Mouse (Mus musculus) C2C12 (cell line): ENCODE data around the gene Nrtn. TPM values are rescaled to one million over a fixed set of nuclear protein-coding genes. Genes with fewer than 3 reads are reported as not detected.

Source experiments
- H3K27me3 ChIP-seq: one replicate; pipeline ENCODE4 v1.6.1; 2011; ENCODE audit not compliant: control insufficient read depth, insufficient read depth, insufficient read length
- H3K36me3 ChIP-seq: one replicate; pipeline ENCODE4 v1.6.1; 2011; ENCODE audit not compliant: control insufficient read depth, insufficient read depth
- H3K4me3 ChIP-seq: one replicate; pipeline ENCODE4 v1.5.1; 2011; ENCODE audit warnings: mild to moderate bottlenecking, control low read depth; ENCODE audit not compliant: poor library complexity, insufficient read depth, severe bottlenecking
- H3K79me2 ChIP-seq: one replicate; pipeline ENCODE4 v1.6.1; 2011; ENCODE audit not compliant: control insufficient read depth, insufficient read depth
- H3K79me3 ChIP-seq: one replicate; pipeline ENCODE4 v1.6.1; 2011; ENCODE audit warnings: low read depth, control low read depth
- H3ac ChIP-seq: one replicate; pipeline ENCODE3; 2011; ENCODE audit warnings: low read depth; ENCODE audit not compliant: control insufficient read depth, insufficient read length
- CEBPB ChIP-seq: IDR thresholded peaks from one replicate; pipeline ENCODE4 v1.6.1; 2011; ENCODE audit warnings: low read depth, mild to moderate bottlenecking, control low read depth, moderate library complexity
- CTCF ChIP-seq: IDR thresholded peaks from one replicate; pipeline ENCODE4 v1.5.1; 2011; ENCODE audit not compliant: control insufficient read depth, insufficient read depth, insufficient read length
- FOSL1 ChIP-seq: IDR thresholded peaks from one replicate; pipeline ENCODE4 v1.8.0; 2011; ENCODE audit warnings: mild to moderate bottlenecking, low read length; ENCODE audit not compliant: poor library complexity, insufficient read depth, severe bottlenecking
- MAX ChIP-seq: IDR thresholded peaks from one replicate; pipeline ENCODE4 v1.6.1; 2011; ENCODE audit warnings: mild to moderate bottlenecking, control low read depth
- MYOD1 ChIP-seq: IDR thresholded peaks from one replicate; pipeline ENCODE4 v1.6.1; 2011; ENCODE audit warnings: low read depth; ENCODE audit not compliant: control insufficient read depth, insufficient read length
- MYOG ChIP-seq: IDR thresholded peaks from one replicate; pipeline ENCODE4 v1.6.1; 2011; ENCODE audit not compliant: control insufficient read depth, insufficient read length; ENCODE audit errors: extremely low read depth
- USF1 ChIP-seq: IDR thresholded peaks from one replicate; pipeline ENCODE4 v1.6.1; 2011; ENCODE audit warnings: low read depth, mild to moderate bottlenecking, control low read depth, moderate library complexity
- polyA plus RNA-seq: library from polyadenylated mRNA; unstranded; fragments of >200 nt; fragmentation: generic; extraction: Trizol; gene quantifications from one replicate; pipeline ENCODE4 v1.2.1, GENCODE M21; 2012; ENCODE audit warnings: missing spikeins

The Nrtn gene
- polyA plus RNA-seq, 1 experiment, result 0.67 TPM

DNA sequence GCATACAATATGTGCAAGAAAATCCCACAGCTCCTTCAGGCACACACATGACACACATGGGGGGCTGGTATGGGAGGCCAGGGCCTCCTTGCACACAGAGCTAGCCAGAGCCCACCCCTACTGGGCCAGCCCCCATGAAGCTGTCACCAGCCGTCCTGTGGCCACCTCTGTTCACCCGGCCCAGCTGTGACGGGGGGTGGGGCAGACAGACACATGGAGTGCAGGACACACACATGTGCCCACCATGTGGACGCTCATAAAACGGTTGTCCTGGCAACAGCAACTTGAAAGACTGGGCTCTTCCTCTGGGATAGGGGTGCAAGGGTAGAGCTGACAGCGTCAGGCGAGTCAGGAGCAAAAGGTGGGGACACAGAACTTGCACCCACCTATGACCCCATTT, 1.9 kb upstream of the Nrtn start:
- peaks cover 20% of the 10 kb centered on the region for H3K27me3 ChIP-seq
- H3K79me2 ChIP-seq, result no peaks in the 10 kb centered on the region
- H3K36me3 ChIP-seq, result no peaks in the 10 kb centered on the region
- no peak overlapping the region for H3K4me3 ChIP-seq
- TF ChIP-seq MYOD1 (no peak), MYOG (no peak), MAX (no peak), FOSL1 (no peak), CTCF (no peak), CEBPB (no peak), USF1 (no peak)
- no peaks in the 10 kb centered on the region for H3K79me3 ChIP-seq
- H3ac ChIP-seq, result no peak overlapping the region

DNA sequence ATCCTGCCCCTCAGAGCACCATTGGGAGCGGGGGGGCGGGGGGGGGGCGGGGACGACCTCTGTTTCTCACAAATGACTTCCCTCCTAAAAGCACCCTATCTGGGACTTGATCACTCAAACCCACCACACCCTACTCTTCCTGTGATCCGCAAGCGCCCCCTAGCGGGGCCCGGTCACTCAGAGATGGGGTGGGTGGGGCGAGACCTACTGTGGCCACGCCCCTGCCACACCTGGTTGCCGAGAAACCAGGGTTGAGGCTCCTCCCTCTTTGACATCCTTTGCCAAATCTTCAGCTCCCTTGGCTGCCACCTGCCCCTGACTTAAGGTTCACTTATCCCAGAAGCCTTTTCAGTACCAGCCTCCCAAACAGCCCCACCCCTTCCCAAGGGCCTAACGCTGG, 802 bp upstream of the Nrtn start:
- peaks cover 29% of the 10 kb centered on the region for H3K27me3 ChIP-seq
- H3K36me3 ChIP-seq, result no peaks in the 10 kb centered on the region
- H3K79me2 ChIP-seq, result no peaks in the 10 kb centered on the region
- H3K79me3 ChIP-seq, result no peaks in the 10 kb centered on the region
- no peak overlapping the region for H3ac ChIP-seq
- no peak overlapping the region for H3K4me3 ChIP-seq
- TF ChIP-seq CTCF (peak; percentile 27), CEBPB (no peak)

DNA sequence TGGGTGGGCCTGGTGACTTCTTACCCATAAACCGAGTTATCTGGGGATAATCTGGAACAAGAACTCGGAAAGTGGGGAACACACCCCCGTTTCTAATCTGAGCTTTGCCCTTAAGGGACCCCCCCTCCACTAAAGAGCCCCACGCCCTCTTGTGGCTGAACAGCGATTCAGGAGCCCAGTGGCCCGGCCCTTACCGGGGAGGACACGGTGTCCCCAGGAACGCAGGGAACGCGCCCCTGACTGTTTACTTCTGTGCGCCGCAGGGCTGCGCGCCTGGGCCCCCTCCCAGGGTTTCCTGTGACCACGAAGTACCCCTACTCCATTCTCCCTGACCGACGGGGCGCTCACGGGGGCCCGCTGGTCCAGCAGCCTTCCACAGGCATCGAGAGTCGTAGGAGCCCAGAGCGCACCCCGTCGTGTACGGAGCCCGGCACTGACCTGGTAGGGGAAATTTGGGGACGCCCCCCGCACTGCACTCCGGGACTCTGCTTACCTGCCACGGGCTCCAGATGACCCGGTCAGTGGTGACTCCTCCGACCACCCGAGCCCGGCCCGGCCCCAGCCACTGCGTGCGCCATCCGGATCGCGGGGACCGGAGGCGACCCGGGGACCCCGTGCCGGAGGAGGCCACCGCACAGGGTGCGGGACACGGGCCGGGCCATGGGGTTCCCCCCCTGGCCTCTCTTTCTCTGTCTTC, 479 bp downstream of the Nrtn start:
- peaks cover 30% of the 10 kb centered on the region for H3K27me3 ChIP-seq
- no peaks in the 10 kb centered on the region for H3K79me2 ChIP-seq
- peak overlapping the region; percentile 33 for H3ac ChIP-seq
- H3K36me3 ChIP-seq, result no peaks in the 10 kb centered on the region
- no peak overlapping the region for H3K4me3 ChIP-seq
- no peaks in the 10 kb centered on the region for H3K79me3 ChIP-seq
- no peak for TF ChIP-seq CEBPB
- TF ChIP-seq MAX, result no peak
- TF ChIP-seq FOSL1, result no peak
- no peak for TF ChIP-seq USF1
- no peak for TF ChIP-seq MYOD1
- TF ChIP-seq MYOG, result no peak
- TF ChIP-seq CTCF, result no peak

DNA sequence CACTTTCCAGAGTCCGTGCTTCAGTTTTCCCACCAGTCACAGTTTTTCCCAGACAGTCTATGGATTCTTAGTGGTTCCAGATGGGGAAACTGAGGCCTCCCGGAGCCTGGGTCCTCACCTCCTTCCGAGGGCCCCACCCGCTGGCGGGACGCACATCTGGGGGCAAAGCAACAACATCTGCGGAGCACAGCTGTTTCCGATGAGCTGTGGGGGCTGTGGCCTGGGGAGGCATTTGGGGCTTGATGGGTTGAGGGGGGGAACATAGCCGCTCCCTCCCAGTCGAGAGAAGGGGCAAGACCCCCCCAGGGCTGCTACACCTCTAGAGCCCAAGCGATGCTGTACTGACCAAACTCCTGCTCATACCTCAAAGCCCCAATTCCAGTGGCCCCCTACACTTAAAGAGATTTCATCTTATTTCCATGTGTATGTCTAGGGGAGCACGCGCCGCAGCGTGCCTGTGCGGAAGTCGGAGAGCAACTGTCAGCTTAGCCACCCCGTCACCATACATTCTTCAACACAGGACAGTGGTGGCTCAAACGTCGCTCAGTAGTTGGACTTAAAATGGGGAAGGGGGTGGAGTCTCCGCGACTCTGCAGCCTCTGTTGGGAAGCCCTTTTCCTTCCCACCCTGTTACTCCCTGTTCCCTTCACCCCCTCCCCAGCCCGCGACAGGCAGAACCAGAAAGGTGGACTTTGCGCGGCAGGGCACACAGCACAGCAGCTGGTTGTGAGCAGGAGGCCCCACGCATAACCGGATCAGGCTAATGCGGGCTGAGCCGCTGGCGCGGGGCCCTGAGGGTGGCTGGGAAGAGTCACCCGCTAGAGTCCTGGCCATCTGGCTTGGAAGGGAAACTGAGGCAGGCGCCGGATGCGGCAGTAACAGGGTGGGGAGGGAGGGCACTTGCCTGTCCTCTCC, 2.8 kb downstream of the Nrtn start:
- H3K4me3 ChIP-seq, result no peak overlapping the region
- no peaks in the 10 kb centered on the region for H3K79me3 ChIP-seq
- no peaks in the 10 kb centered on the region for H3K36me3 ChIP-seq
- H3K79me2 ChIP-seq, result no peaks in the 10 kb centered on the region
- TF ChIP-seq MYOG (no peak), CEBPB (no peak), MAX (no peak), MYOD1 (no peak), CTCF (no peak), USF1 (no peak), FOSL1 (no peak)
- peaks cover 36% of the 10 kb centered on the region for H3K27me3 ChIP-seq
- H3ac ChIP-seq, result no peak overlapping the region

DNA sequence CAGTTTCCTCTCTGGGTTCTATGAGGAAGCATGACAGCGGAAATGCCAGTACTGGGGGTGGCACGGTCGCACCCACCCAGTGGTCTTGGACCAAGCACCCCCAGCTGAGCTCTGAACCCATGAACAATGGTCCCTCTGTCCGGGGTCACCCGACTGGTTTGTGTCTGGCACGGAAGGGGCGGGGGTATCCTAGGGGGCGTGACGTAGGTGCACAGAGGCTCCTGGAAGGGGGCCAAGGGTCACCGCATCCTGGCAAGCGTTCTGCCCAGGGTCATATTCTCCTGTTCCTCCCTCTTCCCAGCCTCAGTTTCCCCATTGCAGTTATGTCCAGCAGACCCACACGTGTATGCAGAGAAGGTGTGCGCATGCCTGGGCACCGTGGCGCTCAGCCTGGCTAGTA, 3.9 kb downstream of the Nrtn start:
- H3K79me2 ChIP-seq, result no peaks in the 10 kb centered on the region
- no peak overlapping the region for H3K4me3 ChIP-seq
- no peaks in the 10 kb centered on the region for H3K79me3 ChIP-seq
- H3K27me3 ChIP-seq, result peaks cover 40% of the 10 kb centered on the region
- no peaks in the 10 kb centered on the region for H3K36me3 ChIP-seq
- no peak overlapping the region for H3ac ChIP-seq
- TF ChIP-seq MYOD1 (no peak), CEBPB (no peak)

DNA sequence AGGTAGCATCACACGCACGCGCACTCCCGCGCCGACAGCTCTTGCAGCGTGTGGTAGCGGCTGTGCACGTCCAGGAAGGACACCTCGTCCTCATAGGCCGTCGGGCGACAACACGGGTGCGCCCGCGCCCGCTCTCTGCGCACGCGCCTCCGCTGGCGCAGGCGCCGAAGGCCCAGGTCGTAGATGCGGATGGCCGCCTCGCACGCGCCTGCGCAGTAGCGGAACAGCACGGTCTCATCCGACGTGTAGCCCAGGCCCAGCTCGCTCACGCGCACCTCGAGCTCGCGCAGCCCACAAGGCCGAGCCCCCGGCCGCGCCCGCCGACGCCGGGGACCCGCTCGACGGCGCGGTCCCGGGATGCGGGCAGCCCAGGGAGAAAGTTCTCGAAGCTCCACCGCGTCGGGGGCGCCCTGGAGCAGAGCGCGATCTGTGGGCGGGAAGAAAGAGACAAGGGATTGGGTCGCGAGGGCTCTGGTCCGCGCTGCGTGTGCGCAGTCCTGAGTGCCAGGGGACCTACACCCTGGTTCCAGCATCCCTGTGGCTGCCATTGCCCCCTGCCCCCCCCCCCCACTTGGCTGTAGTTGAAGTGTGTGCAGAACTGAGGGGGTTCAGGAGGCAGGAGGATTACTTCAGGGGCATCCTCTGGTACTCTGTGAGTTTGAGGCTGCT, 5.8 kb downstream of the Nrtn start:
- no peaks in the 10 kb centered on the region for H3K79me2 ChIP-seq
- H3K4me3 ChIP-seq, result no peak overlapping the region
- no peaks in the 10 kb centered on the region for H3K79me3 ChIP-seq
- H3ac ChIP-seq, result no peak overlapping the region
- TF ChIP-seq CTCF (no peak), USF1 (no peak), MYOG (no peak), MAX (no peak), MYOD1 (no peak), FOSL1 (no peak), CEBPB (no peak)
- peaks cover 40% of the 10 kb centered on the region for H3K27me3 ChIP-seq
- H3K36me3 ChIP-seq, result no peaks in the 10 kb centered on the region
